Mouse (Mus musculus) stomach, postnatal 0 days (tissue): Measurements from ENCODE around the gene Stab1. TPM values are rescaled to one million over a fixed set of nuclear protein-coding genes. Genes with fewer than 3 reads are reported as not detected.
A peak's percentile ranks its signal among the peaks of the same experiment; 100 is the strongest.

Experiments used
- ATAC-seq: fragments of 200-750 bp; cut with Nextera tagmentation; 2 replicates; pipeline ENCODE4 v1.8.0; 2017; ENCODE audit not compliant: low FRiP score, low TSS enrichment
- DNase-seq: peaks from one replicate; pipeline ENCODE4 v3.0.0-alpha.2; 2016; ENCODE audit warnings: low spot score
- H3K27ac ChIP-seq: fragments of 300-500 bp; sonication (generic); replicated peaks from 2 replicates; pipeline ENCODE4 v1.5.1; 2014; ENCODE audit warnings: mild to moderate bottlenecking, control low read depth
- H3K27me3 ChIP-seq: fragments of 300-500 bp; sonication (generic); 2 replicates; pipeline ENCODE4 v1.6.1; 2014; ENCODE audit warnings: low read length; ENCODE audit not compliant: control insufficient read depth, insufficient read depth
- H3K36me3 ChIP-seq: fragments of 300-500 bp; sonication (generic); 2 replicates; pipeline ENCODE4 v1.6.1; 2014; ENCODE audit warnings: low read length, mixed read lengths; ENCODE audit not compliant: control insufficient read depth, insufficient read depth
- H3K4me1 ChIP-seq: fragments of 300-500 bp; sonication (generic); replicated peaks from 2 replicates; pipeline ENCODE4 v1.6.1; 2014; ENCODE audit warnings: antibody characterized with exemption; ENCODE audit not compliant: control insufficient read depth, insufficient read depth
- H3K4me2 ChIP-seq: fragments of 300-500 bp; sonication (generic); replicated peaks from 2 replicates; pipeline ENCODE4 v1.6.1; 2014; ENCODE audit warnings: low read depth, mild to moderate bottlenecking, control low read depth, moderate library complexity
- H3K4me3 ChIP-seq: fragments of 300-500 bp; sonication (generic); 2 replicates; pipeline ENCODE4 v1.5.1; 2014; ENCODE audit warnings: low read depth, low read length, control low read depth
- H3K9ac ChIP-seq: fragments of 300-500 bp; sonication (generic); 2 replicates; pipeline ENCODE4 v1.6.1; 2014; ENCODE audit warnings: mild to moderate bottlenecking, low read length, control low read depth, mixed read lengths
- H3K9me3 ChIP-seq: fragments of 300-500 bp; sonication (generic); 2 replicates; pipeline ENCODE4 v1.6.1; 2016; ENCODE audit warnings: low read length; ENCODE audit not compliant: control insufficient read depth
- CTCF ChIP-seq: IDR thresholded peaks from 2 replicates; pipeline ENCODE4 v1.5.1; 2016; ENCODE audit warnings: antibody characterized with exemption, low read depth, mild to moderate bottlenecking, moderate library complexity
- EP300 ChIP-seq: optimal IDR thresholded peaks from 2 replicates; pipeline ENCODE3; 2016; ENCODE audit warnings: antibody characterized with exemption
- WGBS: fragments of 180-500 bp; shearing (Covaris S2); extraction: QIAGEN DNeasy Blood & Tissue Kit; methylation state at CpG from one replicate; pipeline ENCODE4 v1.1.7; 2014; 5-methylcytosine and 5-hydroxymethylcytosine counted together
- polyA plus RNA-seq: library from polyadenylated mRNA; unstranded; fragments of >200 nt; fragmentation: Nextera tagmentation; extraction: Ambion mirVana; gene quantifications from 2 replicates; pipeline ENCODE4 v1.2.1, GENCODE M21; 2015

Gene Stab1
- polyA plus RNA-seq, 1 experiment from 2014 or later = 23.7 TPM

DNA sequence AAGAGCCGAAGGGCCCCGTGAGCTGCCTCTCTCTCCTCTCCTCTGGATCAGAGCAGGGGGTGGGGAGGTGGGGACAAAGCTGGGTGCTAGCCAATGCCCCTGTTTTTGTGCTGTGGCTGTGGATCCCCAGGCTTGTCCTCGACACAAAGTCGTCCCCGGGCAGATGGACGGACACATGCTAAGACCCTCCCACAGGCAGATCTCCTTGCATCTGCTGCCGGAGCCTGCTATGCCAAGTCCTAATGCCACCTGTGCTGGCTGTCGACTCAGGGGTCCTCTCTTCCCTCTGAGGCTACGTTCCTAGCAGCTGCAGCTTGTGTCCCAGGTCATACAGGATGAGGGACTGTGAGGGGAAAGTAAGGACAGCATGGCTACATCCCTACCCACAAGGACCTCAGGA lies 1.6 kb downstream of the Stab1 start:
- Histone ChIP-seq H3K4me2 (peak overlapping the region; percentile 36), H3K4me3 (peak overlapping the region; percentile 15; the same call in 1 of the 2 replicates), H3K27ac (0 out of 2 replicates have a peak overlapping the region, but pooled peaks have one; percentile 35), H3K36me3 (peaks cover 11% of the 10 kb centered on the region), H3K9ac (peak overlapping the region; percentile 27; the same call in 1 of the 2 replicates), H3K9me3 (no peaks in the 10 kb centered on the region), H3K27me3 (no peaks in the 10 kb centered on the region), H3K4me1 (no peaks in the 10 kb centered on the region)
- DNase-seq (no peak), ATAC-seq (no peak)
- 53% methylated on average over 9 of the region's 9 CpGs for WGBS
- TF ChIP-seq EP300 (no peak), CTCF (no peak)

DNA sequence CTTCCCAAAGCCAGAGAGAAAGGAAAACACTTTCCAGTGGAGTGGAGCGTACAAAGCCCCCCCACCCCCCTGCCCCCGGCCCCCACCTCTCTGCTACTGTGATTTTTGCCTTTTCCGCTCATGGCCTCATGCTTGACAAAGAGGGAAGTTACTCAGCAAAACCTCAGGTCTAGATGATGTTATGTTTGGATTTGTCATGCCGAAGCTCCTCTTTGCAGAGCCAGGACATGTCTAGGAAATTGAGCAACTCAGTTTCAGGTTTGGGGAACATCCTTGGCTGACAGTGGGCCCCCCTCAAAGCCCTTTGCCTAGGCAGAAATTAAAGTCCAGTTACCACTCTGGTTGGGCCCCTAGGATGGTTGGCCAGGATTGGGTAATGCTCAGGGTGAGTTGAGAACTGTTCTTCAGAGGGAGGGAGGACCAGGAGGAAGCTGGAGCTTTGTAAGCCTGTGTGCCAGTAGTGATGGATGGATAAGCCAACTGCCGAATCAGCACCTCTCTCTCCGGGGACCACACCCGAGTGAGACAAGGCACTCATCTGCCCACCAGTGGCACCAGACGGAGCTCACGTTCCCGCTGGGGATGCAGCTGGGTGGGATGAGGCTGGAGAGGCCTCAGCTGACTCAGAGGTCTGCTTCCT lies 2.3 kb downstream of the Stab1 start:
- TF ChIP-seq CTCF (no peak), EP300 (no peak)
- no peaks in the 10 kb centered on the region for H3K27me3 ChIP-seq
- H3K27ac ChIP-seq = 0 out of 2 replicates have a peak overlapping the region, but pooled peaks have one; percentile 18
- H3K4me3 ChIP-seq = no peak overlapping the region
- ATAC-seq = peak; percentile 53; the same call in 1 of the 2 replicates
- DNase-seq = no peak
- H3K9ac ChIP-seq = peak overlapping the region; percentile 27; the same call in 1 of the 2 replicates
- H3K9me3 ChIP-seq = no peaks in the 10 kb centered on the region
- H3K4me1 ChIP-seq = no peaks in the 10 kb centered on the region
- peaks cover 4% of the 10 kb centered on the region for H3K36me3 ChIP-seq
- WGBS = 20% methylated on average over 10 of the region's 10 CpGs
- no peak overlapping the region for H3K4me2 ChIP-seq

DNA sequence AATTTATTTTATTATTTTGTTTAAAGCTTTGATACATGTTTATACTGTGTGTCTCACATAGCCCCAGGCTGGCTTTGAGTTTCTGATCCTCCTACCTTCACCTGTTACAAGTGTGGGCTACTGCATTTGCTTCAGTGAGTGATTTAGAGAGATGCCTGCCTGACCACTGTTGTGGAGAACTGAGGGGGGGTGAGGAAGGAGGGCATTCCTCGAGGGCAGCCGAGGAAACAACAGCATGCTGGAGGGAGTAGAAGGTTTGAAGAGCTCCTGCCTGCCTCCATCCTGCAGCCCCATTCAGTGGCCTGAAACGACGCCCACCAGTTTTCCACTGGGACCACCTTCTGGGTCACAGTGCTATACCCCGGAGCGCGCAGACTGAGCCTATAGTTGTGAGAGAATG lies 3.0 kb downstream of the Stab1 start:
- Histone ChIP-seq H3K4me2 (no peak overlapping the region), H3K9ac (no peak overlapping the region), H3K4me1 (no peaks in the 10 kb centered on the region), H3K36me3 (no peaks in the 10 kb centered on the region), H3K27me3 (no peaks in the 10 kb centered on the region), H3K27ac (no peak overlapping the region), H3K4me3 (no peak overlapping the region), H3K9me3 (no peaks in the 10 kb centered on the region)
- ATAC-seq (no peak), DNase-seq (no peak)
- TF ChIP-seq CTCF (no peak), EP300 (no peak)
- 58% methylated on average over 7 of the region's 7 CpGs for WGBS

DNA sequence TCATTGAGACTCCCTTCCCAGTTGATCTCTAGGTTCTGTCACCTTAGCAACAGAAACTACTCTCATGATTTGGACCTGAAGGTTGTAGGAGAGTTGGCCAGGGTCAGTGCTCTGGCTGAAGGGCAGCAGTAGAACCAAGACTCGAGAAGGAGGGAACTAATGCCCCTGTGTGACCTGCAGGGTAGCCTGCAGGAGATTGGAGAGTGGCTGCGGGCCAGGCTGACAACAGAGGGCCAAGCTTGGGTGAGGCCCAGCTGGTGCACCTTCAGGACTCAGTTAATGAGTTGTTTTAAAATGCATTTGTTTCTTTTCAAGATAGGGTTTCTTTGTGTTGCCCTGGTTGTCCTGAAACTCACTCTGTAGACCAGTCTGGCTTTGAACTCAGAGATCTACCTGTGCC lies 3.4 kb downstream of the Stab1 start:
- Histone ChIP-seq H3K9me3 (no peaks in the 10 kb centered on the region), H3K4me3 (no peak overlapping the region), H3K36me3 (no peaks in the 10 kb centered on the region), H3K9ac (no peak overlapping the region), H3K4me1 (no peaks in the 10 kb centered on the region), H3K27me3 (no peaks in the 10 kb centered on the region), H3K27ac (no peak overlapping the region), H3K4me2 (no peak overlapping the region)
- ATAC-seq (no peak), DNase-seq (no peak)
- TF ChIP-seq EP300 (no peak), CTCF (no peak)
- WGBS = 34% methylated on average over 2 of the region's 2 CpGs

DNA sequence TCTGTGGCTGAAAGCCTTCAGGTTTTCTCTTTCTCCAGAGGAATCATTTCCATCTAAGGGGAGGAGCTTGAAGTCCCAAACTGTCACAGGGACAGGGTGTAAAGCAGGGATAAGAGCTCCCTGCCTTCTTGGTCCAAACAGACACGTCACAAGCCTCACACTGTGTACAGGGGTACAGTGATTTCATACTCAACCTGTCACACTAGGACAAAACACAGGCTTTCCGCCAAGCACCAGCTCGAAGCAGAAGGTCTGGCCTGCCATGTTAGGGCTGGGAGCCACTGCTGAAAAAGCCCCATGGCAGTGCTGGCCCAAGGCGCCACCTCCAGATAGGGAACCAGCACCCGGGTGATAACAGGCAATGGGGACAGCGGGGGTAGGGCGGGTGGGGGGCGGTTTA lies 4.4 kb downstream of the Stab1 start:
- Histone ChIP-seq H3K9me3 (no peaks in the 10 kb centered on the region), H3K4me1 (no peaks in the 10 kb centered on the region), H3K9ac (no peak overlapping the region), H3K36me3 (no peaks in the 10 kb centered on the region), H3K4me3 (no peak overlapping the region), H3K27me3 (no peaks in the 10 kb centered on the region), H3K27ac (no peak overlapping the region), H3K4me2 (no peak overlapping the region)
- TF ChIP-seq EP300 (no peak), CTCF (no peak)
- no peak for DNase-seq
- no peak for ATAC-seq
- WGBS = 69% methylated on average over 8 of the region's 8 CpGs

DNA sequence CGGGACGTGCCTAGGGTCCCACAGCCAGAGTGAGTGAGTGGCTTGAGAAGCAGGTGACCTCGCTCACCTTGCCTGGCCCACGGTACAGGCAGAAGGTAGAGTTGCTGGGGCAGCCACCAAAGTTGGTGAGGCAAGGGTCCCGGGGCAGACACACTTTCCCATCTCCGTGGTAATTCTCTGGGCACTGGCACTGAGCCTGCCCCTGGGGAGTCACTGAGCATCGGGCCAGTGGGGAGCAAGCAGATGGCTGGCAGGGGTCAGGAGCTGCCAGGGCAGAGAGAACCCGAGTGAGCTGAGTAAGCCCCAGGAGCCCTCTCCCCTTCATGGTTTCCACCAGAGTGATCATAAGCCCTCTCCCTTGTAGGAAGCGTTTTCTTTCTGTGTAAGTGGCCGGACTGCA lies 6.8 kb downstream of the Stab1 start:
- no peak overlapping the region for H3K4me3 ChIP-seq
- no peaks in the 10 kb centered on the region for H3K27me3 ChIP-seq
- no peak overlapping the region for H3K27ac ChIP-seq
- H3K36me3 ChIP-seq = no peaks in the 10 kb centered on the region
- 70% methylated on average over 10 of the region's 10 CpGs for WGBS
- H3K4me1 ChIP-seq = no peaks in the 10 kb centered on the region
- H3K9me3 ChIP-seq = no peaks in the 10 kb centered on the region
- TF ChIP-seq CTCF (no peak), EP300 (no peak)
- ATAC-seq (no peak), DNase-seq (no peak)
- no peak overlapping the region for H3K4me2 ChIP-seq
- H3K9ac ChIP-seq = no peak overlapping the region
